Mouse (Mus musculus): ENCODE results near the gene Bysl. TPM values are rescaled to one million over a fixed set of nuclear protein-coding genes. Genes with fewer than 3 reads are reported as not detected.

Bysl gene
- total RNA-seq, 2 experiments from 2014 or later = 14.0 to 15.8 TPM

DNA sequence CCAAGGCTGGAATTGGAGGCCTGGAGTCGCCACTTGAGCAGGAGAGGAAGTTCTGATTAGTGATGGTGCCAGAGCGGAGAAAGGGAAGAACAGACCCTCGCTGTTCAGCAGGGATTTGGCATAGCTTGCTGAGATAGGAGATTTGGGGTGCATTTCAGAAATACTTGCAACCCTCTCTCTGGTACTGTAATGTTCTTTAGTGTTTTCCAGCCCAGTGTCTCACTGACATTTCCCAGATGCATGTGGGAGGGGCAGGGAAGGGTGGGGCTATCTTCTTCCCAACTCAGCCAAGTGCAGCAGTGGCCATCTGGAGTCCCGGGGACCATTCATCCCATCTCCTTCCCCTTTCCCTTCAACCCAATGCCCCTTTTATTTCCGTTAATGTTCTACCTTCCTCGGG is 51.6 kb downstream of the Bysl start:
- intact Hi-C loops (cut with DNase I) = no loop called here
- peak in 1 of 2 experiments; percentile 51 for DNase-seq

GRCm38 (mm10) chr17:47557179-47557578 is 54.1 kb downstream of the Bysl start:
- no peak for DNase-seq
- intact Hi-C loops (cut with DNase I) = no loop called here

- intact Hi-C loops (cut with DNase I) = no loop called here
- no peak for DNase-seq
These were observed 56.7 kb downstream of the Bysl start for GRCm38 (mm10) chr17:47554621-47555020.

DNA sequence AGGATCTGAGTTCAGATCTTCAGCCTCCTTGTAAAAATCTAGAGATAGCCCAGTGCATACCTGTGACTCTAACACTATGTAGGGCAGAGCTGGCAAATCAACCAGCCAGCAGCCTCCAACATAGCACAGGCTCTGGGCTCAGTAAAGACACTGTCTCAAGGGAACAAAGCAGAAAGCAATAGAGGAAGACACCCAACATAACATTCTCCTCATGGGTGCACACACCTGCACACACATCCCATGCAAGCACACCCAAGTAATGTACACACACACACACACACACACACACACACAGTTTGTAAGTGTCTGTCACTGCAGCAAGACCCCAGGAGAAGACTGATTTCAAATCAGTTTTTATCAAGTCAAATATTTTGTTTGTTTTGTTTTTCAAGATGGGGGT is 58.3 kb downstream of the Bysl start:
- intact Hi-C loops (cut with DNase I) = no loop called here
- DNase-seq = no peak

DNA sequence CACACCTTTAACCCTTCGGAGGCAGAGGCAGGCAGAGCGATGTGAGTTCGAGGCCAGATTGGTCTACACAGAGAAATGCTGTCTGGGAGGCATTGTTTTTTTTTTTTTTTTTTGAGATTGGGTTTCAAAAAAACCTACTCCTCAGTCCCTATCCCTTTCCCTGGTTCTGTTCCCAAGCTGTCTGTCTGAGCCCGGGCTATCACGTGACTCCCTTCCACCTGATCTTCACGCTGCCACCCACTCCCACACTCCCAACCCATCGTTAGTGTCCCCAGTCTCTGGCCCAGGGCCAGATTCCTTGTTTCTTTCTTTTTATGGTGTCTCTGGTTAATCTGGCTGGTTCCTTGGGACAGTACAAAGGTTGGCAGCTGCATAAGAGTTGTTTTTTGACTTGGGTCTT is 60.2 kb downstream of the Bysl start:
- DNase-seq = no peak
- intact Hi-C loops (cut with DNase I) = no loop called here

Other genes with a start within 250 kb of the Bysl start
- gene Mrps10, start 242.6 kb downstream of the Bysl start, total RNA-seq (2021) = 10 to 100 TPM; 25.1 to 26.2 TPM
- gene Guca1b, start 226.1 kb downstream of the Bysl start, total RNA-seq (2021) = under 1 TPM; 0.26 to 0.46 TPM
- under 1 TPM in 1 of 2 experiments, not detected in 1; 0.44 TPM for gene Guca1a, start 210.9 kb downstream of the Bysl start, total RNA-seq (2021)
- gene AI661453, start 174.9 kb downstream of the Bysl start, total RNA-seq (2021) = 1 to 10 TPM; 1.8 to 2.1 TPM
- gene 1700001C19Rik, start 174.1 kb downstream of the Bysl start, total RNA-seq (2021) = not detected
- 10 to 100 TPM; 14.9 to 15.6 TPM for gene Taf8, start 109.2 kb downstream of the Bysl start, total RNA-seq (2021)
- gene Ccnd3, start 106.4 kb downstream of the Bysl start, total RNA-seq (2021) = 100 to 1,000 TPM in 1 of 2 experiments, 10 to 100 TPM in 1; 93.8 to 126 TPM
- gene Med20, start 90 bp upstream of the Bysl start, total RNA-seq (2021) = 10 to 100 TPM; 18.7 to 20.8 TPM
- 1 to 10 TPM; 1.9 to 2.5 TPM for gene Gm20517, start 97 bp upstream of the Bysl start, total RNA-seq (2021)
- 1 to 10 TPM; 4.4 to 4.5 TPM for gene Usp49, start 19.2 kb upstream of the Bysl start, total RNA-seq (2021)
- 100 to 1,000 TPM; 129 TPM for gene Tomm6, start 76.9 kb upstream of the Bysl start, total RNA-seq (2021)
- 1 to 10 TPM; 3.3 to 5.4 TPM for gene Frs3, start 77.5 kb upstream of the Bysl start, total RNA-seq (2021)
- gene Gm21981, start 83.0 kb upstream of the Bysl start, total RNA-seq (2021) = under 1 TPM; 0.74 to 0.78 TPM
- gene Prickle4, start 83.2 kb upstream of the Bysl start, total RNA-seq (2021) = 1 to 10 TPM; 3.8 to 5.4 TPM
- not detected for gene Pgc, start 115.3 kb upstream of the Bysl start, total RNA-seq (2021)
- gene Tfeb, start 125.5 kb upstream of the Bysl start, total RNA-seq (2021) = 10 to 100 TPM; 46.8 to 49.3 TPM
- 1 to 10 TPM; 2.8 to 3.9 TPM for gene Mdfi, start 223.2 kb upstream of the Bysl start, total RNA-seq (2021)

All from heart, postnatal 14 days (tissue).